Mouse (Mus musculus) MEL (cell line): Measurements from ENCODE around the gene Cdk14. TPM values are rescaled to one million over a fixed set of nuclear protein-coding genes. Genes with fewer than 3 reads are reported as not detected.

Experiments
- DNase-seq: peaks from one replicate; pipeline ENCODE4 v3.0.0; 2011; ENCODE audit warnings: low read depth, low spot score
- H3K27ac ChIP-seq: 2 replicates; pipeline ENCODE4 v1.5.1; 2012; ENCODE audit warnings: low read depth, mild to moderate bottlenecking, control low read depth, low read length, moderate library complexity; ENCODE audit not compliant: control insufficient read depth
- H3K27me3 ChIP-seq, 2 experiments: fragments of 150-350 bp in 1 of 2; sonication (generic) in 1 of 2; 2 replicates each; pipeline ENCODE4 v1.6.1; 2012; ENCODE audit warnings: low read length in 2 of 2, mild to moderate bottlenecking in 2 of 2, improper control_type of control experiment in 1 of 2, moderate library complexity in 1 of 2; ENCODE audit not compliant: insufficient read depth in 2 of 2, control insufficient read depth in 1 of 2
- H3K36me3 ChIP-seq, 2 experiments: 2 replicates each; pipeline ENCODE4 v1.6.1; 2012 to 2014; ENCODE audit warnings: low read length in 2 of 2, improper control_type of control experiment in 1 of 2, inconsistent platforms in 1 of 2, mild to moderate bottlenecking in 1 of 2; ENCODE audit not compliant: insufficient read depth in 2 of 2, control insufficient read depth in 1 of 2
- H3K4me1 ChIP-seq, 2 experiments: fragments of 150-350 bp in 1 of 2; sonication (generic) in 1 of 2; 2 replicates each; pipeline ENCODE4 v1.6.1; 2012; ENCODE audit warnings: low read length in 2 of 2, improper control_type of control experiment in 1 of 2, mild to moderate bottlenecking in 1 of 2; ENCODE audit not compliant: insufficient read depth in 2 of 2, control insufficient read depth in 1 of 2
- H3K4me3 ChIP-seq, 2 experiments: fragments of 150-350 bp in 1 of 2; sonication (generic) in 1 of 2; 2 replicates each; pipeline ENCODE4 v1.5.1; 2012; ENCODE audit warnings: low read depth in 2 of 2, low read length in 2 of 2, mild to moderate bottlenecking in 2 of 2, moderate library complexity in 2 of 2, control low read depth in 1 of 2, improper control_type of control experiment in 1 of 2; ENCODE audit not compliant: control insufficient read depth in 1 of 2, insufficient read depth in 1 of 2
- H3K79me2 ChIP-seq: 2 replicates; pipeline ENCODE4 v1.6.1; 2012; ENCODE audit warnings: mild to moderate bottlenecking, low read length, moderate library complexity; ENCODE audit not compliant: control insufficient read depth, poor library complexity, insufficient read depth
- H3K9ac ChIP-seq: 2 replicates; pipeline ENCODE4 v1.6.1; 2012; ENCODE audit warnings: low read depth, mild to moderate bottlenecking, control low read depth, low read length, moderate library complexity; ENCODE audit not compliant: control insufficient read depth, poor library complexity, severe bottlenecking
- H3K9me3 ChIP-seq: fragments of 150-350 bp; sonication (generic); replicated peaks from 2 replicates; pipeline ENCODE4 v1.6.1; 2012; ENCODE audit warnings: mild to moderate bottlenecking, low read length, improper control_type of control experiment, moderate library complexity; ENCODE audit not compliant: insufficient read depth
- BHLHE40 ChIP-seq: IDR thresholded peaks from 2 replicates; pipeline ENCODE4 v1.6.1; 2012; ENCODE audit warnings: low read depth, mild to moderate bottlenecking, inconsistent platforms, low read length, improper control_type of control experiment, borderline replicate concordance
- CHD1 ChIP-seq: IDR thresholded peaks from 2 replicates; pipeline ENCODE4 v1.6.1; 2012; ENCODE audit warnings: low read depth, mild to moderate bottlenecking, inconsistent platforms, low read length, improper control_type of control experiment
- CTCF ChIP-seq, 3 experiments: IDR thresholded peaks in 2 of 3; conservative IDR thresholded peaks in 1 of 3; 2 replicates each; pipeline ENCODE4 v1.5.1; 2011 to 2012; ENCODE audit warnings: low read length in 3 of 3, low read depth in 2 of 3, mild to moderate bottlenecking in 2 of 3, improper control_type of control experiment in 1 of 3, inconsistent platforms in 1 of 3, mixed read lengths in 1 of 3, moderate library complexity in 1 of 3; ENCODE audit not compliant: control insufficient read depth in 1 of 3, insufficient read depth in 1 of 3, poor library complexity in 1 of 3, severe bottlenecking in 1 of 3
- E2F4 ChIP-seq: IDR thresholded peaks from 2 replicates; pipeline ENCODE4 v1.6.1; 2011; ENCODE audit warnings: low read depth, low read length, improper control_type of control experiment, borderline replicate concordance
- EP300 ChIP-seq, 2 experiments: IDR thresholded peaks; 2 replicates each; pipeline ENCODE4 v1.6.1; 2011; ENCODE audit warnings: improper control_type of control experiment in 2 of 2, low read length in 2 of 2, low read depth in 1 of 2, mild to moderate bottlenecking in 1 of 2
- GABPA ChIP-seq: IDR thresholded peaks from 2 replicates; pipeline ENCODE4 v1.6.1; 2012; ENCODE audit warnings: low read depth, mild to moderate bottlenecking, inconsistent platforms, low read length, improper control_type of control experiment, moderate library complexity
- GATA1 ChIP-seq: IDR thresholded peaks from 2 replicates; pipeline ENCODE4 v1.6.1; 2011; ENCODE audit warnings: low read depth, low read length, improper control_type of control experiment
- JUND ChIP-seq: IDR thresholded peaks from 2 replicates; pipeline ENCODE4 v1.6.1; 2011; ENCODE audit warnings: low read depth, mild to moderate bottlenecking, improper control_type of control experiment, low read length
- KAT2A ChIP-seq: conservative IDR thresholded peaks from 2 replicates; pipeline ENCODE4 v1.6.1; 2012; ENCODE audit warnings: low read depth, low read length, improper control_type of control experiment, inconsistent platforms
- MAZ ChIP-seq: IDR thresholded peaks from 2 replicates; pipeline ENCODE4 v1.6.1; 2012; ENCODE audit warnings: low read depth, mild to moderate bottlenecking, inconsistent platforms, low read length, improper control_type of control experiment
- MXI1 ChIP-seq: IDR thresholded peaks from 2 replicates; pipeline ENCODE4 v1.6.1; 2011; ENCODE audit warnings: mild to moderate bottlenecking, low read depth, low read length, improper control_type of control experiment
- MYB ChIP-seq: IDR thresholded peaks from 2 replicates; pipeline ENCODE4 v1.6.1; 2011; ENCODE audit warnings: mild to moderate bottlenecking, low read depth, low read length, improper control_type of control experiment
- NRF1 ChIP-seq: IDR thresholded peaks from 2 replicates; pipeline ENCODE4 v1.6.1; 2014; ENCODE audit warnings: low read depth, mild to moderate bottlenecking, inconsistent platforms, low read length, improper control_type of control experiment, moderate library complexity; ENCODE audit not compliant: poor library complexity, insufficient read depth, severe bottlenecking
- POLR2AphosphoS5 ChIP-seq: IDR thresholded peaks from 2 replicates; pipeline ENCODE4 v1.6.1; 2012; ENCODE audit warnings: low read depth, borderline replicate concordance, mild to moderate bottlenecking, inconsistent platforms, low read length, moderate library complexity, mixed read lengths
- RCOR1 ChIP-seq: IDR thresholded peaks from 2 replicates; pipeline ENCODE4 v1.6.1; 2012; ENCODE audit warnings: low read depth, mild to moderate bottlenecking, inconsistent platforms, low read length, improper control_type of control experiment
- TAL1 ChIP-seq: IDR thresholded peaks from 2 replicates; pipeline ENCODE4 v1.6.1; 2012; ENCODE audit warnings: mild to moderate bottlenecking, inconsistent platforms, low read length, moderate library complexity, mixed read lengths
- TBP ChIP-seq: IDR thresholded peaks from 2 replicates; pipeline ENCODE4 v1.8.0; 2011; ENCODE audit warnings: low read depth, low read length, improper control_type of control experiment
- UBTF ChIP-seq: IDR thresholded peaks from 2 replicates; pipeline ENCODE4 v1.6.1; 2012; ENCODE audit warnings: low read depth, mild to moderate bottlenecking, inconsistent platforms, low read length, improper control_type of control experiment, moderate library complexity, borderline replicate concordance; ENCODE audit not compliant: insufficient read depth
- USF1 ChIP-seq: IDR thresholded peaks from 2 replicates; pipeline ENCODE4 v1.6.1; 2014; ENCODE audit warnings: low read depth, mild to moderate bottlenecking, inconsistent platforms, low read length, improper control_type of control experiment, moderate library complexity
- USF2 ChIP-seq, 2 experiments: IDR thresholded peaks; 2 replicates each; pipeline ENCODE4 v1.6.1; 2011 to 2012; ENCODE audit warnings: improper control_type of control experiment in 2 of 2, low read length in 2 of 2, borderline replicate concordance in 1 of 2, inconsistent platforms in 1 of 2, low read depth in 1 of 2, mild to moderate bottlenecking in 1 of 2; ENCODE audit not compliant: insufficient read depth in 1 of 2
- ZC3H11A ChIP-seq: IDR thresholded peaks from 2 replicates; pipeline ENCODE4 v1.6.1; 2012; ENCODE audit warnings: low read depth, mild to moderate bottlenecking, inconsistent platforms, low read length, improper control_type of control experiment
- ZKSCAN1 ChIP-seq: IDR thresholded peaks from 2 replicates; pipeline ENCODE4 v1.6.1; 2012; ENCODE audit warnings: low read depth, mild to moderate bottlenecking, inconsistent platforms, low read length, improper control_type of control experiment, moderate library complexity
- ZMIZ1 ChIP-seq: IDR thresholded peaks from 2 replicates; pipeline ENCODE4 v1.6.1; 2012; ENCODE audit warnings: low read depth, mild to moderate bottlenecking, inconsistent platforms, low read length, improper control_type of control experiment, moderate library complexity
- polyA plus RNA-seq, 2 experiments: library from polyadenylated mRNA; stranded (reverse) in 1 of 2; unstranded in 1 of 2; fragments of >175 nt in 1 of 2; fragments of >200 nt in 1 of 2; gene quantifications; 2 replicates each; pipeline versions ENCODE4 v1.2.1 to v1.2.4; 2012; ENCODE audit warnings: low replicate concordance in 2 of 2, low read depth in 1 of 2; ENCODE audit not compliant: insufficient read length in 2 of 2, insufficient read depth in 1 of 2, missing spikeins in 1 of 2
- total RNA-seq: library from RNA; depleted of rRNA; stranded (reverse); fragments of 300-350 nt; gene quantifications from 2 replicates; pipeline ENCODE4 v1.2.3, GENCODE M21; 2012

The Cdk14 gene
- total and polyA plus RNA-seq, 3 experiments: not detected

GRCm38 (mm10) chr5:4814465-4815204, 605.5 kb downstream of the Cdk14 start:
- TF ChIP-seq MYB (no peak), ZC3H11A (no peak), USF2 (IDR thresholded peaks at IDR 0.05; ENCODE audit: borderline replicate concordance in 1 of 2, insufficient read depth in 1 of 2, low read depth in 1 of 2, low read length in 2 of 2) (no peak), GATA1 (no peak), CHD1 (no peak), USF1 (no peak), EP300 (IDR thresholded peaks at IDR 0.05; ENCODE audit: low read depth in 1 of 2, low read length in 2 of 2) (no peak), MXI1 (no peak), POLR2AphosphoS5 (no peak), JUND (no peak), E2F4 (no peak), ZKSCAN1 (no peak), MAZ (no peak), ZMIZ1 (no peak), CTCF (IDR thresholded peaks at IDR 0.05 in 2 of 3, conservative IDR thresholded peaks at IDR 0.05 in 1 of 3; ENCODE audit: control insufficient read depth in 1 of 3, insufficient read depth in 1 of 3, low read depth in 2 of 3, low read length in 3 of 3, poor library complexity in 1 of 3, severe bottlenecking in 1 of 3) (no peak)
- Histone ChIP-seq H3K4me3 (no peak overlapping the region), H3K27me3 (no peaks in the 10 kb centered on the region), H3K79me2 (no peaks in the 10 kb centered on the region), H3K9me3 (no peaks in the 10 kb centered on the region), H3K36me3 (no peaks in the 10 kb centered on the region), H3K9ac (no peak overlapping the region), H3K27ac (no peak overlapping the region), H3K4me1 (no peaks in the 10 kb centered on the region)
- DNase-seq: no peak

GRCm38 (mm10) chr5:4813357-4813756, 606.8 kb downstream of the Cdk14 start:
- no peaks in the 10 kb centered on the region for H3K36me3 ChIP-seq
- TF ChIP-seq KAT2A (no peak), TBP (no peak), TAL1 (no peak), CTCF (IDR thresholded peaks at IDR 0.05 in 2 of 3, conservative IDR thresholded peaks at IDR 0.05 in 1 of 3; ENCODE audit: control insufficient read depth in 1 of 3, insufficient read depth in 1 of 3, low read depth in 2 of 3, low read length in 3 of 3, poor library complexity in 1 of 3, severe bottlenecking in 1 of 3) (no peak), NRF1 (no peak), UBTF (no peak), GABPA (no peak), BHLHE40 (no peak), RCOR1 (no peak)
- H3K4me1 ChIP-seq: no peaks in the 10 kb centered on the region
- no peaks in the 10 kb centered on the region for H3K27me3 ChIP-seq
- H3K4me3 ChIP-seq: no peak overlapping the region
- H3K27ac ChIP-seq: no peak overlapping the region
- no peaks in the 10 kb centered on the region for H3K9me3 ChIP-seq
- DNase-seq: no peak
- H3K9ac ChIP-seq: no peak overlapping the region
- H3K79me2 ChIP-seq: no peaks in the 10 kb centered on the region
